Mouse (Mus musculus): ENCODE results near the gene Selenok.

Selenok gene

GRCm38 (mm10) chr14:29996000-29996751 lies 28.1 kb downstream of the Selenok start:
- DNase-seq = no peak

DNA sequence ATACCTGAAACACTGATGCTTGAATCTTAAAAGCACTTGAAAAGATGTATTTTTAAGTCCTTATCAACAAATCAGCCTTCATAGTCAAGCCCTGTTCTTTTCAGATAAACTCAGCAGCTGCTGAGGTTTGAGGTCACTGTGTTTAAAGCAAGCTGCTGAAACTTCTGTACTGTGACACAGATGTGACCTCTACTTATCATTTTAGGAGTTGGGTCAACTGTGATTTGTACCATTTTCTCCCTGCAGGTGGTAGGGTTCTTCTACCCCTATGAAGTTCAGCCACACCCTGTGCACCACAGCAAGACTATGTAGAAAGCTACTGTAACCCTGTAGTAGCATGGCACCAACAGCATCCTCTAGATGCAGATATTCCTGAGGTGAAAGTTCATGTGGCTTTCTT lies 29.2 kb downstream of the Selenok start:
- no peak for DNase-seq

GRCm38 (mm10) chr14:29998747-29999474 lies 30.8 kb downstream of the Selenok start:
- DNase-seq = no peak

DNA sequence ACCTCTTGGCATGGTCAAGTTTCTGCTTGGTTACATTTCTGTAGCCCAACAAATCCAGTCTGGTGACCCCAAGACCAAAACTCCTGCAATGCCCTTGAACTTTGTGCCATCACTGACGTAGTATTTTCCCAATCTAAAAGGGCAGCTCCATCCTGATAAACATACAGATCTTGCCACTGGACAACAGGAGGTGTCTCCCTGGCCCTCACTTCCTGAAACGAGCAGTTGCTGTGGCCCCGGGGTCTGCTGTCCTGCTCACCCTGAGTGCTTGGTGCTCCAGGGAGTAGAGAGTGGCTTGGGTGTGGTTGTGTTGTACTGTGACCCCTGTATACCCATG lies 31.3 kb downstream of the Selenok start:
- DNase-seq = no peak

DNA sequence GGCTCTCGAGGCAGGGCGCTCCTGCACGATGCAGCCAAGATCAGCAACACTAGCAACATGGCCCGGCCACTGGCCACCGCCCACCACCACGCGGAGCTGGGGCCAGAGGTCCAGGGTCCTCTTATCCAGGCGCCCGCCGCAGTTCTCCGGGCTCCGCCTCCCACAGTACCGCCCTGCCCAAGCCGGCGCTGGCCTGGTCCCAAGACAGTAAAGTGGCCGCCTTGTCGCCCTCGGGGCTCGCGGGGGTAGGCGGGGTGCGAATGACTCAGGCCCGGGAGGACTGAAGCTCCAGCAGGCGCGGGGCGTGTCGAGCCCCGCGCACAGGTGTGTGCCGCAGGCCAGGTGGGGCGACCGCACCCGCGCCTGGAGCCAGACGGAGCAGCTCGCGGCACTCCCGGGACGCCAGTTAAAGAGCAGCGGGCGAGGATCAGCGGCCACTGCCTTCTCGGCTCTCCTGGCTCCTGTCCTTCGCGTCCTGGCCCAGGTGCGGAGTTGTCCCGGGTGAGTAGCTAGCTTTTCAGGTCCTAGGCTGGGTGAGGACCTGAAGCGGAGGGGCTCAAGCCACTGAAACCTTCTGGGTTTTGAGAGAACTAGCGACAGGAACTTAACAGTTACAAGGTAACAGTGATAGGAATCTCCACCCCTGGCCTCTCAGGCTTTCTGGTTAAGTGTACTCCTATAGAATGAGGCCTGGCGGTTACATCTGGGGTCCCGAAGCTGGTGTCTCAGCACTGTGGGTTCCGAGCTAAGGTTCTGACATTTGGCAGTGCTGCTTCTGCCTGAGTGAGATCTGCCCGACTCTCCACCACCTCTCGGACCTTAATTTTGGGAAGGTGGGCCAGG lies 40.8 kb downstream of the Selenok start, which contains the start of the genes Il17rb and Chdh:
Il17rb (minus strand) TSS at position 164 of the 843 bp plus-strand sequence.
Chdh (plus strand) TSS at position 291 of the 843 bp plus-strand sequence.
- DNase-seq = peak; percentile 43

DNA sequence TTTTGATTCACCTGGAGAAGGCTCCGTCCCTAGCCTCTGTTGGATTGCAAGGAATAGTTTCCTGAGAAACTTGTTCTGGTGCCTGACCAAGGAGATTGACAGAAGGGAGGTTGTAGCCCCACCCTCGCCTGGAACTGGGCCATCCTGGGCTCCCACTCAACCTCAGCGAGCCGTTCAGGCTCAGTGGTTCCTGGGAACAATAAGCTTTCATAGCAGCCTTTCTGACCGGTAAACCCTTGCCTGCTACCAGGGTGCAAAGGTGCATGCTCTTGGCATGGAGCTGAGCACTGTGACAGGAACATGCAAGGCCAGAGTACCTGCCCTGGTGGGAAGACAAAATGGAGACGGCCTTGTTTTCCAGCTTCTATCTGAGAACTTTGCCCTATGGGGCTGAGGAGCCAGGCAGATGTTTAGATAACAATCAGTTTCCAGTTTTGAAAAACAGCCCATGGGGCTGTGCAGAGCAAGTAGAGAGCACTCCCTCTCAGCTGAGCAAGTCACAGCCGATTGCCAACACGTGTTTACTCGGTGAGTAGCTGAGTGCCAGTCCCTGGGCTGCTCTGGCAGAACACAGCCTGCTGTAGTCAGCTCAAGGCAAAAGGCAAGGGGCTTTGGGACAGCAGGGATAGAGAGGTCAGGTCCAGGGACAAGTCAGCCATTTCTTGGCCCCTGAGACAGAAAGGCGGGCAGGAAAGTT lies 41.9 kb downstream of the Selenok start:
- peak; percentile 47 for DNase-seq

GRCm38 (mm10) chr14:30011886-30012560 lies 43.9 kb downstream of the Selenok start:
- DNase-seq = no peak

DNA sequence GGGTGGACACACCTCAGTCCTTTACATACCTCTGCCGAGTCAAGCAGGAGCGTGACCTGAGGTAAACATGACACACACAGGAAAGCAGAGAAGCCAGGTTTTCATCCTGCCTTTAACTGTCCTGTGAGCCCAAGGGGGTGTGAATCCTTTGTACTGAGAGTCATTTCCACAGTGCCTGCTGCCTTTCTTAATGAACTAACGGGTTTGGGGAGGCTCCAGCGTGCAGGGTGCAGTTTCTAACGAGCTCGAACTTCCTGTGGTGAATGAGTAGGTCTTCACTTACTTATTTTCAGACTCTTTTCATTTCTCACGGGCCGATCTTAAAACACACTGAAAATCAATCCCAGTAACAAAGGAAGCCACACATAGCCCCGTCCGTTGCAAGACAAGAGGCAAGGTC lies 46.4 kb downstream of the Selenok start:
- no peak for DNase-seq

- DNase-seq = no peak
Observed at GRCm38 (mm10) chr14:30015008-30015407, 46.9 kb downstream of the Selenok start.

GRCm38 (mm10) chr14:30016666-30017065 lies 48.6 kb downstream of the Selenok start:
- DNase-seq = no peak

DNA sequence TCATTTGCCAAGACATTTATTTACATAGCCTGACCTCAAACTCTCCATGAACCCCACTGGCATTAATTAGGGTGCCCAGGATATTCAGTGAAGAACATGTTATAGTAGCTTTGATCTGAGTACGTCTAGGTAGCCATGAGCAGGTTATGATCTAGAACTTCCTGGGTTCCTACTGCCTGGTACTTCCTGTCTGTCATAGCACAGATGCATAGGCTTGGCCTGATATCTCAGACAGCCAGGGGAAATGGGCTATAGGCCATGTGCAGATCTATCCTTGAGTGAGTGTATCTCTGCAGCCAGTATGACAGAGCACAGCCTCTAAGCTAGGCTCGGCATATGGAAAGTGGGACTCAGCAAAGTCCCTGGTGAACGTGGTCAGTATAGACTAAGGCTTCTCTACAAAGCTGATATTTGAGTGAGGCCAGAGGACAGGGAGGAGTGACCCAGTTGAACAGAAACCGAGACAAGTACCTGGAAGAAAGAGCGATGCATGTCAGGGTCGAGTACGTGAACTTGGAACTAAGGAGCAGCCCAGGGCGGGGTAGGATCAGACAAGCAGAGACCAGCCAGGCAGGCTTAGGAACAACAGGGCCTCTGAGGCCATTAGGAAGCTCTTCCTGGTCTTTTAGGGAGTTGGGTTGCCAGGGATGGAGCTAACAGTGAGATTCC lies 49.8 kb downstream of the Selenok start:
- no peak for DNase-seq

GRCm38 (mm10) chr14:30018463-30018801 lies 50.3 kb downstream of the Selenok start:
- DNase-seq = no peak

DNA sequence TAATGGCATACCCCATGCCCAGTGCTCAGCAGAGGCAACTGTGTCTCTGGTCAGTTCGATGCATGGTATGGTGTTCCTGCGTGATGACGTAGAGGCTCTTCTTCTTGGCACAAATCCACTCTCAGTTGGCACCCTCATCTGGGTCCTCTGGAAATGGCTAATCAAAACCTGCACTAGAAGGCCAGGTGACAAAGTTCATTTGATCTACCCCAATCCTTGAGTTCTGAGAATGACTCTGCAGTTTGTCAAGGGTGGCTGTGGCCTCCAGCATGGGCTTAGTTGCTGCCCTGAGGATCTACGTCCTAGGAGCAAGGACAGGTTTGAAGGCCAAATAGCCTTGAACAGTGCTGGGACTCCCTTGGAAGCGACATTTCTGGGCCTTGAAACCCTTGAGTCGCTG lies 50.7 kb downstream of the Selenok start:
- DNase-seq = no peak

GRCm38 (mm10) chr14:30019375-30019774 lies 51.3 kb downstream of the Selenok start:
- no peak for DNase-seq

GRCm38 (mm10) chr14:30019792-30020575 lies 51.9 kb downstream of the Selenok start:
- DNase-seq = no peak

- no peak for DNase-seq
Observed at GRCm38 (mm10) chr14:30022471-30022870, 54.4 kb downstream of the Selenok start.

DNA sequence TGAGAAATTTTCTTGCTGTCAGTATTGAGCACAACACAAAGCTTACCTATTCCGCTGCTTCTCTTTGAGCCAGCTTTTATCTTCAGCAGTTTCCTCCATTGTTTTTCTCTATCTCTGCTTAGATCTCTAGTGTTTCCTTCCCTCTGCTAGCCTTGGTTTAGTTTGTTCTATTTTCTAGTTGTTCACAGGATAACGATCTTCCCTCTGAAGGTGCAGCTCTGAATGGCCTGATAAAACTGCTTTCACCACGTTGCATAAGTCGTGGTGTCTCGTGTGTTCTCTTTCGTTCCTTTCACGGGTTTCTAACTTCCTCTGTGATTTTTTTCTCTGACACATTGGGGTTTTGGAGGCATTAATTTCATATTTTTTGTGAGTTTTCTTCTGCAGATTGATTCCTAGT lies 56.3 kb downstream of the Selenok start:
- DNase-seq = no peak

Data from right cerebral cortex, postnatal 14 days (tissue).